Mouse (Mus musculus) embryonic stem cell, embryonic (primary cell): ENCODE measurements around the gene Lypd5.

ENCODE experiments used
- CTCF ChIA-PET, 4 experiments: fragments of 300-600 bp in 2 of 4; fragments of 350-600 bp in 2 of 4; sonication (Branson Sonifier 250); formaldehyde crosslinking; loops; one replicate each; lab custom pipeline; 2022; ENCODE audit warnings: inconsistent platforms in 2 of 4; lab: Charles Lee
- POLR2A ChIA-PET, 4 experiments: fragments of 300-600 bp in 2 of 4; fragments of 350-600 bp in 2 of 4; sonication (Branson Sonifier 250); formaldehyde crosslinking; loops; one replicate each; lab custom pipeline; 2022; ENCODE audit warnings: antibody characterized with exemption in 4 of 4, inconsistent platforms in 1 of 4; lab: Charles Lee

The Lypd5 gene

DNA sequence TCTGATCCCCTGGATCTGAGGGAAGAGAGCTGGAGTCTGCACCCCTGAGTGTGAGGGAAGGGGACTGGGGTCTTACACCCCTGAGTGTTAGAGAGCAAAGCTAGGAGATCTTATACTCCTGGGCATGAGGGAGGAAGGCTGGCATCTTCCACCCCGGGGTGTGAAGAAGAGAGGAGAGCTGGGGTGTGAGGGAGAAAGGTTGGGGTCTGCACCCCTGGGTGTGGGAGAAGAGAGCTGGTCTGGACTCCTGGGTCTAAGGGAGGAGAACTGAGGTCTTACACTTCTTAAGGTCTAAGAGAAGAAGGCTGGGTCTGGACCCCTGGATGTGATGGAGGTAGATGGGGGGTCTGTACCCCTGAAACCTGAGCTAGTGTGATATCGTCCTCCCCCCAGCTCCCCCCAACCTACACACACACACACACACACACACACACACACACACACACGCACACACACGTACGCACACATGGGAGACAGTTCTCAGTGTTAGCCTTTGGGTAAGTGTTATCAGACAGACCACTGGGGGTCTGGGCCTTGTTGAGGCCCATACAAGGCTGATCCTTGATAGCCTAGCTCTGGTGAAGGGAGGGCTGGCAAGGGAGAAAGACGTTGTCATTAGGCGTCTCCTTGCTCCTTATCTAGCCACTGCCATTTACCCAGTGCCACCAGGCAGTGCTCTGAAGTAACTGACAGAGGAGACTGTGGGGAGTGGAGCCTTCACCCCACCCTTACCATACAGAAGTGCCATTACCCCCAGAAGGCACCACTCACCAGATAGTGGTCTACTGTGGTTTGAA, 22.2 kb downstream of the Lypd5 start:
- ChIA-PET POLR2A (interaction anchor here in 2 of 4 experiments (0.8 to 1.5 kb wide), 3 partner anchors 13 to 33 kb away, joined by 3 read pairs; partner anchors contain the start of gene Smg9 (in 1 of the 2)), CTCF (interaction anchor here (0.7 to 0.9 kb wide), 5 partner anchors 10 to 103 kb away, joined by 3 to 4 read pairs (median 3); partner anchors contain the start of gene Smg9 (in 1 of the 4))

- ChIA-PET POLR2A (interaction anchor here in 2 of 4 experiments (1.1 to 1.5 kb wide), 2 partner anchors 13 to 28 kb away, joined by 3 read pairs; partner anchors contain the start of gene Smg9 (in 1 of the 2)), CTCF (interaction anchor here in 2 of 4 experiments (0.7 to 0.9 kb wide), 2 partner anchors 67 to 102 kb away, joined by 3 read pairs; no protein-coding TSS in a partner anchor)
Observed at GRCm38 (mm10) chr7:24371809-24372145, 22.8 kb downstream of the Lypd5 start.

GRCm38 (mm10) chr7:24372300-24372699, 23.3 kb downstream of the Lypd5 start:
- CTCF ChIA-PET = interaction anchor here in 3 of 4 experiments (0.7 to 0.9 kb wide), 3 partner anchors 9 to 101 kb away, joined by 3 read pairs; no protein-coding TSS in a partner anchor
- POLR2A ChIA-PET = interaction anchor here in 2 of 4 experiments (1.1 to 1.5 kb wide), 2 partner anchors 12 to 27 kb away, joined by 3 read pairs; partner anchors contain the start of gene Smg9 (in 1 of the 2)

GRCm38 (mm10) chr7:24372786-24373185, 23.8 kb downstream of the Lypd5 start:
- ChIA-PET POLR2A (interaction anchor here in 1 of 4 experiments (1.5 kb wide), 1 partner anchor 27 kb away, joined by 3 read pairs; the partner anchor contains the start of gene Smg9), CTCF (interaction anchor here in 1 of 4 experiments (0.5 to 1.0 kb wide), 3 partner anchors 9 to 868 kb away, joined by 3 to 4 read pairs (median 3); no protein-coding TSS in a partner anchor)

DNA sequence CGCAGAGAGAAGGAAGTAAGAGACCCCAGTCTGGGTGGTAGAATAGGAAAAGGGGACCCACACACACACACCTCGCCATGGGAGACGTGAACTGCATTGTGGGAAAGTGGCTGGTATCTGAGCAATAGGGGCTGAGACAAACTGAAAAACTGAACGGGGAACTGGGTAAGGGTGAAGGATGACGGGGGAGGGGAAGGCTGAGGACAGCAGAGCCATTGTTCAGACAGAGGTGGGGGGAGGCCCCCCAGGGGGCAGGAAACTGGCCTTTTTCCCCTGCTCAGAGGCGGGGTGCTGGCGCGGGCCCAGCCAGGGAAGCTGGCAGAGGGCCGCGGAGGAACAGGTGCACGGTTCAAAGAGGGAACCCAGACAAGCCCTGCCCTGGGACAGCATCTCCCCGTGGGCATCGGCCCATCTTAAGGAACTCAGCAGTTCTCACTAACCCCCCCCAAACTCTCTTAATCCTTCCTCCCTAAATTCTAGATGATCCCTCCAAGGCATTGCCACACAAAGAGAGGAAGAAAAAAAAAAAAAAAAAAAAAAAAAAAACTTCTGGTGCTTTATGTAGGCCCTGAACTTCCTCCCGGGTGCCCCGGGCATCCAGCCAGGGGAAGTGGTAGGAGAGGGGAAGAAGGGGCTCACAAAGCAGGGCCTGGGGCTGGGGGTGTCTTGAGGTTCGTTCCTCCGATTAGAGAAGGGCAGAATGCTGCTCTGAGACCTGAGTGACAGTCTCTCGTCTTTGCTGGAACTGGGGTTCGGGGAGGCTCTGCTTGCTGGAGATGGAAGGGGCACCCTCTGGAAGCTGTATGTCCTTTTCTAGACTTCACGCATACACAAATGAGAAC, 24.8 kb downstream of the Lypd5 start:
- POLR2A ChIA-PET = interaction anchor here in 3 of 4 experiments (0.6 to 1.2 kb wide), 3 partner anchors 9 to 82 kb away, joined by 3 read pairs; partner anchors contain the start of gene Smg9 (in 1 of the 3)
- CTCF ChIA-PET = interaction anchor here in 2 of 4 experiments (1.0 to 1.4 kb wide), 4 partner anchors 9 to 282 kb away, joined by 3 to 6 read pairs (median 4); no protein-coding TSS in a partner anchor

DNA sequence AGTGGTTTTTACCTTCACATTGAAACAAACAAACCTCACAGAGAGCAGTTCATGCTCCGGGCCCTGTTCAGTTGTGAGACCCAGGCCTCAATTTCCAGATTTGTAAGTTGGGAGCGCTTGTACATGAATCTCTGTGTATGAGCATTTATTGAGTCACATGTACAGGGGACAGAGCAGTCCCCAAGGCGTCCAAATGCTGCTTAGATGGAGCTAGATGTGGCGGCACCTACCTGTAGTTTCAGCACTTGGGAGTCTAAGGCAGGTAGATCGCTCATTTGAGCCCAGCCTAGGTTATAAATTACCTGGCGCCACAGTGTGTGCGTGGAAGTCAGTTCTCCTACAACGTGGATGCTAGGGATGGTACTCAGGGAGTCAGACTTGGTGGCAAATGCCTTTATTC, 27.5 kb downstream of the Lypd5 start:
- CTCF ChIA-PET = interaction anchor here (0.6 to 2.4 kb wide), 19 partner anchors 9 to 286 kb away, joined by 3 to 18 read pairs (median 5); partner anchors contain the start of gene Smg9 (in 2 of the 4)
- POLR2A ChIA-PET = interaction anchor here in 3 of 4 experiments (0.5 to 2.8 kb wide), 6 partner anchors 12 to 159 kb away, joined by 3 to 10 read pairs (median 4); partner anchors contain the start of gene Smg9 (in 2 of the 3)

DNA sequence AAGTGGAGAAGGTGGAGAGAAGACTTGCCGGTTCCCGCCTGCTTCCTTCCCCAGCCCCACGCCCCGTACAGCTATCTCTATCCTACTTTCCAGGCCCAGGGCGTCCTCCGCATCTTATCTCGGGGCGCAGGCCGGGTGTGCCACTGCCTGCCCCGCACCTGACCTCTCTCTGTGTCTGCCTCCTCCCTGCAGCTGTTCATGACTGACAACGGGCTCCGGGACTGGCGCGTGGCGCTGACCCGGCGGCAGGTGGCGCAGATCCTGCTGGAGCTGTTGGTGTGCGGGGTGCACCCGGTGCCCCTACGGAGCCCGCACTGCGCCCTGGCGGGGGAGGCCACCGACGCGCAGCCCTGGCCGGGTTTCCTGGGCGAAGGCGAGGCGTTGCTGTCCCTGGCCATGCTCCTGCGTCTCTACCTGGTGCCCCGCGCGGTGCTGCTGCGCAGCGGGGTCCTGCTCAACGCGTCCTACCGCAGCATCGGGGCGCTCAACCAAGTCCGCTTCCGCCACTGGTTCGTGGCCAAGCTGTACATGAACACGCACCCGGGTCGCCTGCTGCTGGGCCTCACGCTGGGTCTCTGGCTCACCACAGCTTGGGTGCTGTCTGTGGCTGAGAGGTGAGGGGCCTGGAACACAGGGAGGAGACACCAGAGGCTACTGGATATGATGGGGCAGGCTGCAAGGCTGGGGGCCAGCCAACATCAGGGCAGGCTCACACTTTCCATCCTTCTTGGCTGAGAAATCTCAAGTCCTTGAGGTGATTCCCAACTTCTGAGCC, 28.3 kb downstream of the Lypd5 start:
- CTCF ChIA-PET = interaction anchor here (0.6 to 2.4 kb wide), 25 partner anchors 8 to 573 kb away, joined by 3 to 18 read pairs (median 4); partner anchors contain the start of gene Smg9 (in 2 of the 4)
- POLR2A ChIA-PET = interaction anchor here in 2 of 4 experiments (0.6 to 2.8 kb wide), 8 partner anchors 12 to 133 kb away, joined by 3 to 10 read pairs (median 6); partner anchors contain the start of gene Smg9 (in 2 of the 2)

- CTCF ChIA-PET = interaction anchor here (0.5 to 2.4 kb wide), 22 partner anchors 9 to 607 kb away, joined by 3 to 10 read pairs (median 4); partner anchors contain the start of genes Rabac1 (in 1 of the 4) and Smg9 (in 1 of the 4)
- POLR2A ChIA-PET = interaction anchor here (0.6 to 2.8 kb wide), 13 partner anchors 8 to 177 kb away, joined by 3 to 10 read pairs (median 4); partner anchors contain the start of gene Smg9 (in 2 of the 4)
Observed at GRCm38 (mm10) chr7:24378049-24378701, 29.2 kb downstream of the Lypd5 start.

DNA sequence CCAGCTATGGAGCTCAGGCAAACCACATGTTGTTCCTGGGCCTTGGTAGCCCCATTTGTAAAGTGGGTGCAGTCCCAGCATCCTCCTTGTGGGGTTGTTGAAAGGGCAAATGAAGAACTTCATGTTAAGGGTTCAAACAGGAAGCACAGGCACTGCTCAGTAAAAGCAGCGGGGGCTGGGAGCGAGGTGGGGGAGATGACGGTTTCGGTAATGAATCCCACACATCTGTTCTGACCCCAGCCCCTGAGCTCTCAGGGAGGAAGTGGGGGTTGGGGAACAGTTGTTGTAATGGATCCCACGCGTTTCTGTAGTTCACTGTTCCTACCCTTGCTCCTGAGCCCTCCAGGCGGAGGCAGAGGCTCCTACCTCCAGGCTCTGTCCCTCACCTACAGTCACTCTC, 30.9 kb downstream of the Lypd5 start:
- CTCF ChIA-PET = interaction anchor here in 1 of 4 experiments (0.5 kb wide), 1 partner anchor 48 kb away, joined by 4 read pairs; no protein-coding TSS in a partner anchor
- POLR2A ChIA-PET = no interaction called here

DNA sequence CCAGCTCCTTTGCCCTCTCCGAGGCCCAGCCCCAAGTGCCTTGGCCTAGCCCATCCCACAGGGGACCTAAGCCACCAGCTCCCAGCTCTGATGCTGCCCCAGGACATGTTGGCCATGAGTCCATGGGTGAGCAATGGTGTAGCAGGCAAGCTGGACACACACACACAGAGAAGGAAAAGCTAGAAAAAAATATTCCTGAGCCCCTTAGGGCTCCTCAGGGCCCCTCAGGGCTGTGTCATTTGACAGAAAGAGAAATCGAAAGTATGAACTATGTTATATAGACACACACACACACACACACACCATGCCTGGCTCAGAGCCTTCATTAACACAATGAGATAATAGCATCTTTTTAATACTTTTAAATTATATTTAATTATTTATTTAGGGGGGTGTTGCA, 31.4 kb downstream of the Lypd5 start:
- ChIA-PET POLR2A (no interaction called here), CTCF (no interaction called here)

- ChIA-PET POLR2A (interaction anchor here in 2 of 4 experiments (0.7 to 2.0 kb wide), 7 partner anchors 9 to 701 kb away, joined by 3 to 8 read pairs (median 4); partner anchors contain the start of gene Smg9 (in 1 of the 2)), CTCF (interaction anchor here in 3 of 4 experiments (0.7 to 3.3 kb wide), 10 partner anchors 9 to 59 kb away, joined by 3 to 24 read pairs (median 4); no protein-coding TSS in a partner anchor)
Observed at GRCm38 (mm10) chr7:24382730-24383372, 33.9 kb downstream of the Lypd5 start.

DNA sequence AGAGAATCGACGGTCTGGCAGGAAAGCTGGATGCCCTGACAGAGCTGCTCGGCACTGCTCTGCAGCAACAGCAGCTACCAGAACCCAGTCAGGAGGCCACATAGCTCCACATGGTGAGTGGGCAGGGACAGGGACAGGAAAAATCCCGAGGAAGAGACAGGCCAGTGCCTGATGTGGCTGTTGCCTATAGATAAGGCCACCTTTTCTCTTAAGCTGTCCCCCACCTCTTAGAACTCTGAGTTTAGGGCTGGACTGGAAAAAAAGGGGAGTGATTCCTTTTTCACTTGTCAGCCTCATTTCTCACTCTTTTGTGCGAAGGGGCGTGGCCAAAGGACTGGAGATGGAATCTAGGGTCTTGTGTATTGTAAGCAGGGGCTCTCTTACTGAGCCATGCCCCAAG, 35.1 kb downstream of the Lypd5 start:
- ChIA-PET CTCF (interaction anchor here in 3 of 4 experiments (0.6 to 3.3 kb wide), 19 partner anchors 10 to 1272 kb away, joined by 3 to 24 read pairs (median 4); partner anchors contain the start of gene Smg9 (in 1 of the 3)), POLR2A (interaction anchor here in 3 of 4 experiments (0.6 to 2.0 kb wide), 8 partner anchors 12 to 298 kb away, joined by 3 to 15 read pairs (median 4); partner anchors contain the start of gene Smg9 (in 2 of the 3))

DNA sequence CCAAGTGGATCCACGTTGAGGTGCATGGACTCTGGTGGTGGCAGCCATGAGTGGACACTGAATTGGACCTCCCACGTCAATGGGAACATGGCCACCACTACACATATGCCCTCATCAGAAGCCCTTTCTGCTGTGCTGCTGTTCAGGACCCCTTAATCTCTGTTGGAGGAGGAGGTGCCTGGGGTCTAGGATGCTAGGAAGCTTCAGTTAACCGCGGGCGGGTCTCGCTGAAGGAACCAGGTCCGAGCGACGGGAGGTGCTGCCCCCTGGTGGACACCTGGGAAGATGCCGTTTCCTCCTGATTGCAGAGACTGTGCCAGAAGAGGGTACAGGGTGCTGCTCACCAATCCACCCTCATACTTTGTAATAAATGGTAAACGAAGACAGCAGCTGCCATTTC, 35.8 kb downstream of the Lypd5 start:
- ChIA-PET CTCF (interaction anchor here (0.6 to 3.3 kb wide), 41 partner anchors 8 to 562 kb away, joined by 3 to 24 read pairs (median 4); partner anchors contain the start of genes Smg9 (in 2 of the 4) and Zfp108 (in 1 of the 4)), POLR2A (interaction anchor here in 3 of 4 experiments (0.6 to 2.0 kb wide), 8 partner anchors 8 to 508 kb away, joined by 3 to 10 read pairs (median 3); partner anchors contain the start of gene Smg9 (in 2 of the 3))

DNA sequence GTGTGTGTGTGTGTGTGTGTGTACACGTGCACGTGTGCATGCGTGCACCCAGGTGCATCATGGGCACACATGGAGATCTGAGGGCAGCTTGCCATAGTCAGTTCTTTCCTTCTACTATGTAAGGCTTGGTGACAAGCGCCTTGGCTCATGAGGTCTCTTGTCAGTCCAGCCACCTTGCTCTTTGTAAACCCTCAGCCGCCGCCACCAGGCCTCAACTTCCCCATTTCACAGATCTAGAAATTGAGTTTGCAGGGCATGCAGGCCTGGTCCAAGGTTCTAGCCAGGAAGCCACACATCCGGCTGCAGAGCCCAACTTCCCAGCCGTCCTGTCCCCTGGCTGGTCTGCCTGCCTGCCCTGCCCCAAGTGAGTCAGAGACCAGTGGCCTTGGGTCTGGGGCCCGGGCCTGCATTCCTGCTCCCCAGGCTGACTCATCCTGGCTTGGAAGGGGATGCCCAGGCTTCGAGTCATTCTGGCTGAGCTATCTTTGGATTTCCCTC, 38.1 kb downstream of the Lypd5 start:
- ChIA-PET CTCF (interaction anchor here in 1 of 4 experiments (0.6 to 1.6 kb wide), 3 partner anchors 10 to 110 kb away, joined by 3 to 5 read pairs (median 4); no protein-coding TSS in a partner anchor), POLR2A (interaction anchor here in 3 of 4 experiments (0.8 to 3.4 kb wide), 4 partner anchors 11 to 13 kb away, joined by 3 to 15 read pairs (median 4); partner anchors contain the start of gene Smg9 (in 3 of the 3))
